Mouse (Mus musculus): ENCODE measurements at regions not wholly inside any gene's neighbourhood (a gene's known extent, or its start where the extent isn't known, plus 50 kb on each side); places are given as distances from the start of the nearest gene placed in this dataset.

- no peak overlapping the region for H3K9ac ChIP-seq (ENCODE audit: low read depth, low read length)
- peaks cover 2% of the 10 kb centered on the region; the same call in 1 of the 2 replicates for H3K4me1 ChIP-seq (ENCODE audit: control insufficient read depth, insufficient read depth, low read length)
- 61% methylated on average over 10 of the region's 10 CpGs for WGBS
- no peaks in the 10 kb centered on the region for H3K9me3 ChIP-seq (replicated peaks; ENCODE audit: control insufficient read depth, low read length, poor library complexity, severe bottlenecking)
- ATAC-seq, result peak; percentile 76
- no peak overlapping the region for H3K4me3 ChIP-seq (ENCODE audit: low read depth, low read length)
- H3K27ac ChIP-seq (ENCODE audit: low read length), result peak overlapping the region; percentile 77
- no peaks in the 10 kb centered on the region for H3K36me3 ChIP-seq (ENCODE audit: control insufficient read depth, insufficient read depth, low read length)
- no peaks in the 10 kb centered on the region for H3K27me3 ChIP-seq (ENCODE audit: control insufficient read depth, insufficient read depth, low read depth, low read length)
- H3K4me2 ChIP-seq (ENCODE audit: low read length), result no peak overlapping the region
Measured at GRCm38 (mm10) chr16:42651904-42652732, 223.6 kb upstream of the Zbtb20 start.

GRCm38 (mm10) chr16:42649767-42650166 is 225.9 kb upstream of the Zbtb20 start:
- Histone ChIP-seq H3K27me3 (ENCODE audit: control insufficient read depth, insufficient read depth, low read depth, low read length) (no peaks in the 10 kb centered on the region), H3K9ac (ENCODE audit: low read depth, low read length) (no peak overlapping the region), H3K4me2 (ENCODE audit: low read length) (no peak overlapping the region), H3K4me1 (ENCODE audit: control insufficient read depth, insufficient read depth, low read length) (peaks cover 2% of the 10 kb centered on the region; the same call in 1 of the 2 replicates), H3K36me3 (ENCODE audit: control insufficient read depth, insufficient read depth, low read length) (no peaks in the 10 kb centered on the region), H3K4me3 (ENCODE audit: low read depth, low read length) (no peak overlapping the region), H3K27ac (ENCODE audit: low read length) (no peak overlapping the region), H3K9me3 (replicated peaks; ENCODE audit: control insufficient read depth, low read length, poor library complexity, severe bottlenecking) (no peaks in the 10 kb centered on the region)
- no peak for ATAC-seq
- WGBS, result 60% methylated on average over 5 of the region's 5 CpGs

GRCm38 (mm10) chr16:42648531-42649142 is 227.0 kb upstream of the Zbtb20 start:
- no peak overlapping the region for H3K27ac ChIP-seq (ENCODE audit: low read length)
- no peak overlapping the region for H3K4me3 ChIP-seq (ENCODE audit: low read depth, low read length)
- no peaks in the 10 kb centered on the region for H3K9me3 ChIP-seq (replicated peaks; ENCODE audit: control insufficient read depth, low read length, poor library complexity, severe bottlenecking)
- H3K36me3 ChIP-seq (ENCODE audit: control insufficient read depth, insufficient read depth, low read length), result no peaks in the 10 kb centered on the region
- H3K27me3 ChIP-seq (ENCODE audit: control insufficient read depth, insufficient read depth, low read depth, low read length), result no peaks in the 10 kb centered on the region
- H3K4me2 ChIP-seq (ENCODE audit: low read length), result no peak overlapping the region
- no peak overlapping the region for H3K9ac ChIP-seq (ENCODE audit: low read depth, low read length)
- 90% methylated on average over 5 of the region's 5 CpGs for WGBS
- peaks cover 2% of the 10 kb centered on the region; the same call in 1 of the 2 replicates for H3K4me1 ChIP-seq (ENCODE audit: control insufficient read depth, insufficient read depth, low read length)
- ATAC-seq, result no peak

GRCm38 (mm10) chr16:42647762-42648161 is 227.9 kb upstream of the Zbtb20 start:
- 92% methylated on average over 5 of the region's 5 CpGs for WGBS

GRCm38 (mm10) chr16:42635766-42636165 is 239.9 kb upstream of the Zbtb20 start:
- WGBS, result 86% methylated on average over 3 of the region's 3 CpGs
- no peak overlapping the region for H3K9ac ChIP-seq (ENCODE audit: low read depth, low read length)
- ATAC-seq, result no peak

More at GRCm38 (mm10) chr16:42647762-42648161, 227.9 kb upstream of the Zbtb20 start:
- Histone ChIP-seq H3K4me3 (ENCODE audit: low read depth, low read length) (no peak overlapping the region), H3K4me2 (ENCODE audit: low read length) (no peak overlapping the region), H3K4me1 (ENCODE audit: control insufficient read depth, insufficient read depth, low read length) (peaks cover 2% of the 10 kb centered on the region; the same call in 1 of the 2 replicates), H3K27me3 (ENCODE audit: control insufficient read depth, insufficient read depth, low read depth, low read length) (no peaks in the 10 kb centered on the region), H3K36me3 (ENCODE audit: control insufficient read depth, insufficient read depth, low read length) (no peaks in the 10 kb centered on the region), H3K9ac (ENCODE audit: low read depth, low read length) (no peak overlapping the region), H3K27ac (ENCODE audit: low read length) (no peak overlapping the region), H3K9me3 (replicated peaks; ENCODE audit: control insufficient read depth, low read length, poor library complexity, severe bottlenecking) (no peaks in the 10 kb centered on the region)
- no peak for ATAC-seq

GRCm38 (mm10) chr16:42627675-42628074 is 248.0 kb upstream of the Zbtb20 start:
- no peaks in the 10 kb centered on the region for H3K4me1 ChIP-seq (ENCODE audit: control insufficient read depth, insufficient read depth, low read length)
- no peak for ATAC-seq
- 79% methylated on average over 3 of the region's 3 CpGs for WGBS
- H3K9me3 ChIP-seq (replicated peaks; ENCODE audit: control insufficient read depth, low read length, poor library complexity, severe bottlenecking), result no peaks in the 10 kb centered on the region
- no peak overlapping the region for H3K4me3 ChIP-seq (ENCODE audit: low read depth, low read length)
- no peak overlapping the region for H3K9ac ChIP-seq (ENCODE audit: low read depth, low read length)
- no peaks in the 10 kb centered on the region for H3K27me3 ChIP-seq (ENCODE audit: control insufficient read depth, insufficient read depth, low read depth, low read length)
- H3K4me2 ChIP-seq (ENCODE audit: low read length), result no peak overlapping the region
- no peaks in the 10 kb centered on the region for H3K36me3 ChIP-seq (ENCODE audit: control insufficient read depth, insufficient read depth, low read length)
- no peak overlapping the region for H3K27ac ChIP-seq (ENCODE audit: low read length)

More at GRCm38 (mm10) chr16:42635766-42636165, 239.9 kb upstream of the Zbtb20 start:
- H3K4me3 ChIP-seq (ENCODE audit: low read depth, low read length), result no peak overlapping the region
- H3K4me2 ChIP-seq (ENCODE audit: low read length), result no peak overlapping the region
- no peak overlapping the region for H3K27ac ChIP-seq (ENCODE audit: low read length)
- H3K36me3 ChIP-seq (ENCODE audit: control insufficient read depth, insufficient read depth, low read length), result no peaks in the 10 kb centered on the region
- H3K9me3 ChIP-seq (replicated peaks; ENCODE audit: control insufficient read depth, low read length, poor library complexity, severe bottlenecking), result no peaks in the 10 kb centered on the region
- H3K27me3 ChIP-seq (ENCODE audit: control insufficient read depth, insufficient read depth, low read depth, low read length), result no peaks in the 10 kb centered on the region
- no peaks in the 10 kb centered on the region for H3K4me1 ChIP-seq (ENCODE audit: control insufficient read depth, insufficient read depth, low read length)

- no peaks in the 10 kb centered on the region for H3K36me3 ChIP-seq (ENCODE audit: control insufficient read depth, insufficient read depth, low read length)
- H3K4me2 ChIP-seq (ENCODE audit: low read length), result no peak overlapping the region
- no peaks in the 10 kb centered on the region for H3K4me1 ChIP-seq (ENCODE audit: control insufficient read depth, insufficient read depth, low read length)
- WGBS, result 84% methylated on average over 3 of the region's 3 CpGs
- H3K4me3 ChIP-seq (ENCODE audit: low read depth, low read length), result no peak overlapping the region
- ATAC-seq, result no peak
- no peaks in the 10 kb centered on the region for H3K27me3 ChIP-seq (ENCODE audit: control insufficient read depth, insufficient read depth, low read depth, low read length)
- no peak overlapping the region for H3K9ac ChIP-seq (ENCODE audit: low read depth, low read length)
- H3K9me3 ChIP-seq (replicated peaks; ENCODE audit: control insufficient read depth, low read length, poor library complexity, severe bottlenecking), result no peaks in the 10 kb centered on the region
- no peak overlapping the region for H3K27ac ChIP-seq (ENCODE audit: low read length)
Measured at GRCm38 (mm10) chr16:42615920-42616319, 259.8 kb upstream of the Zbtb20 start.

- Histone ChIP-seq H3K4me2 (ENCODE audit: low read length) (no peak overlapping the region), H3K4me3 (ENCODE audit: low read depth, low read length) (no peak overlapping the region), H3K9me3 (replicated peaks; ENCODE audit: control insufficient read depth, low read length, poor library complexity, severe bottlenecking) (no peaks in the 10 kb centered on the region), H3K9ac (ENCODE audit: low read depth, low read length) (no peak overlapping the region), H3K36me3 (ENCODE audit: control insufficient read depth, insufficient read depth, low read length) (no peaks in the 10 kb centered on the region), H3K4me1 (ENCODE audit: control insufficient read depth, insufficient read depth, low read length) (no peaks in the 10 kb centered on the region), H3K27me3 (ENCODE audit: control insufficient read depth, insufficient read depth, low read depth, low read length) (no peaks in the 10 kb centered on the region), H3K27ac (ENCODE audit: low read length) (no peak overlapping the region)
- ATAC-seq, result no peak
- WGBS, result 76% methylated on average over 2 of the region's 2 CpGs
Measured at GRCm38 (mm10) chr16:42612011-42612410, 263.7 kb upstream of the Zbtb20 start.

GRCm38 (mm10) chr16:42608336-42608735 is 267.3 kb upstream of the Zbtb20 start:
- H3K4me2 ChIP-seq (ENCODE audit: low read length), result no peak overlapping the region
- no peak for ATAC-seq
- H3K27me3 ChIP-seq (ENCODE audit: control insufficient read depth, insufficient read depth, low read depth, low read length), result no peaks in the 10 kb centered on the region
- WGBS, result 74% methylated on average over 5 of the region's 5 CpGs
- H3K4me1 ChIP-seq (ENCODE audit: control insufficient read depth, insufficient read depth, low read length), result no peaks in the 10 kb centered on the region
- H3K36me3 ChIP-seq (ENCODE audit: control insufficient read depth, insufficient read depth, low read length), result no peaks in the 10 kb centered on the region
- no peak overlapping the region for H3K27ac ChIP-seq (ENCODE audit: low read length)
- no peak overlapping the region for H3K4me3 ChIP-seq (ENCODE audit: low read depth, low read length)
- H3K9me3 ChIP-seq (replicated peaks; ENCODE audit: control insufficient read depth, low read length, poor library complexity, severe bottlenecking), result no peaks in the 10 kb centered on the region
- H3K9ac ChIP-seq (ENCODE audit: low read depth, low read length), result no peak overlapping the region
